Comparison of ENCODE assay signal across 9 mouse cellular contexts in genomic region chr4:140906827-140907280, GRCm38 (mm10). TPM values are rescaled to one million over a fixed set of nuclear protein-coding genes. Genes with fewer than 3 reads are reported as not detected.
A peak's percentile ranks its signal among the peaks of the same experiment; 100 is the strongest.
DNase-seq lines count a peak whose midpoint lies in the region; ATAC-seq lines count a peak whose summit lies in the region.
"Had no signal": no experiment of that assay in that cellular context is flagged by ENCODE, and none has a peak within 500 bp of the region (broad histone marks: within the 10 kb centered on the region; RNA-seq: fewer than 3 reads in every experiment).

No protein-coding gene starts in this region.

- 39% methylated on average over 11 of the region's 11 CpGs for WGBS in kidney, embryonic 15.5 days
- WGBS in hindbrain, embryonic 13.5 days = 50% methylated on average over 11 of the region's 11 CpGs
- WGBS in neural tube, embryonic 15.5 days = 53% methylated on average over 11 of the region's 11 CpGs

- peak; percentile 24; the same call in 1 of the 2 replicates for ATAC-seq in kidney, embryonic 15.5 days (replicated peaks; ENCODE audit: low FRiP score)
- no peak for ATAC-seq in hindbrain, embryonic 13.5 days (ENCODE audit: low FRiP score)
- no peak for ATAC-seq in neural tube, embryonic 15.5 days (ENCODE audit: low FRiP score)

- DNase-seq in kidney, adult 9 months = no peak
- DNase-seq in ovary, adult 18-20 months (ENCODE audit: low spot score) = peak; percentile 0
- DNase-seq in ovary, postnatal 10 days (ENCODE audit: low spot score) = no peak
- DNase-seq in c-Kit-positive CD71-positive TER-119-positive erythroid progenitor cells, embryonic 14.5 days (ENCODE audit: low spot score) = no peak

- no peak overlapping the region; the same call in 1 of the 2 replicates for H3K9ac ChIP-seq in kidney, embryonic 15.5 days
- H3K9ac ChIP-seq in hindbrain, embryonic 13.5 days = no peak overlapping the region
- no peak overlapping the region for H3K9ac ChIP-seq in neural tube, embryonic 15.5 days (replicated peaks)
- H3K9ac ChIP-seq: forebrain, embryonic 15.5 days had no signal

- H3K4me1 ChIP-seq in kidney, embryonic 15.5 days = peaks cover 38% of the 10 kb centered on the region
- H3K4me1 ChIP-seq in hindbrain, embryonic 13.5 days (replicated peaks) = peaks cover 19% of the 10 kb centered on the region
- peaks cover 20% of the 10 kb centered on the region for H3K4me1 ChIP-seq in neural tube, embryonic 15.5 days

- no peak overlapping the region for H3K27ac ChIP-seq in kidney, embryonic 15.5 days
- no peak overlapping the region for H3K27ac ChIP-seq in hindbrain, embryonic 13.5 days
- no peak overlapping the region for H3K27ac ChIP-seq in neural tube, embryonic 15.5 days (replicated peaks)
- H3K27ac ChIP-seq: forebrain, embryonic 15.5 days had no signal

- peak overlapping the region; percentile 83 for H3K4me2 ChIP-seq in kidney, embryonic 15.5 days
- H3K4me2 ChIP-seq in hindbrain, embryonic 13.5 days = peak overlapping the region; percentile 60; the same call in 1 of the 2 replicates
- H3K4me2 ChIP-seq in neural tube, embryonic 15.5 days = peak overlapping the region; percentile 66

- peak overlapping the region; percentile 45 for H3K4me3 ChIP-seq in kidney, embryonic 15.5 days (replicated peaks)
- H3K4me3 ChIP-seq in hindbrain, embryonic 13.5 days = no peak overlapping the region
- no peak overlapping the region for H3K4me3 ChIP-seq in neural tube, embryonic 15.5 days (replicated peaks)
- H3K4me3 ChIP-seq: myocyte had no signal

- no peaks in the 10 kb centered on the region for H3K9me3 ChIP-seq in kidney, embryonic 15.5 days (replicated peaks)
- no peaks in the 10 kb centered on the region for H3K9me3 ChIP-seq in hindbrain, embryonic 13.5 days
- H3K9me3 ChIP-seq in neural tube, embryonic 15.5 days (replicated peaks) = no peaks in the 10 kb centered on the region
- H3K9me3 ChIP-seq: forebrain, embryonic 15.5 days had no signal

- no peaks in the 10 kb centered on the region for H3K36me3 ChIP-seq in kidney, embryonic 15.5 days
- H3K36me3 ChIP-seq in hindbrain, embryonic 13.5 days = no peaks in the 10 kb centered on the region
- no peaks in the 10 kb centered on the region for H3K36me3 ChIP-seq in neural tube, embryonic 15.5 days
- H3K36me3 ChIP-seq: forebrain, embryonic 15.5 days had no signal

- peaks cover 46% of the 10 kb centered on the region for H3K27me3 ChIP-seq in kidney, embryonic 15.5 days
- peaks cover 71% of the 10 kb centered on the region for H3K27me3 ChIP-seq in hindbrain, embryonic 13.5 days
- peaks cover 62% of the 10 kb centered on the region for H3K27me3 ChIP-seq in neural tube, embryonic 15.5 days (replicated peaks)

RNA-seq across cellular contexts. Expression of gene Padi2, which starts 0.7 kb away (rescaled TPM):
- 18.7 and 21.4 TPM in 2 replicates for polyA plus RNA-seq in kidney, embryonic 15.5 days (2015; fragmentation: Nextera tagmentation; extraction: Ambion mirVana)
- 0.89 and 1.1 TPM in 2 replicates for polyA plus RNA-seq in hindbrain, embryonic 13.5 days (2015; fragmentation: Nextera tagmentation; extraction: Ambion mirVana)
- 1.0 and 2.9 TPM in 2 replicates for polyA plus RNA-seq in neural tube, embryonic 15.5 days (2015; fragmentation: Nextera tagmentation; extraction: Ambion mirVana)

RNA-seq across cellular contexts. Expression of gene Sdhb, which starts 54.1 kb away (rescaled TPM):
- polyA plus RNA-seq in kidney, embryonic 15.5 days (2015; fragmentation: Nextera tagmentation; extraction: Ambion mirVana) = 448 and 457 TPM in 2 replicates
- 442 and 459 TPM in 2 replicates for polyA plus RNA-seq in hindbrain, embryonic 13.5 days (2015; fragmentation: Nextera tagmentation; extraction: Ambion mirVana)
- polyA plus RNA-seq in neural tube, embryonic 15.5 days (2015; fragmentation: Nextera tagmentation; extraction: Ambion mirVana) = 492 and 530 TPM in 2 replicates
